Mouse (Mus musculus): Measurements from ENCODE around the gene Fam151b. TPM values are rescaled to one million over a fixed set of nuclear protein-coding genes. Genes with fewer than 3 reads are reported as not detected.

Gene Fam151b
- polyA plus RNA-seq, 1 experiment from 2014 or later: 0.18 TPM

- Histone ChIP-seq H3K27ac (ENCODE audit: low read length) (no peak overlapping the region), H3K4me1 (replicated peaks; ENCODE audit: control insufficient read depth, insufficient read depth, low read length) (peaks cover 13% of the 10 kb centered on the region), H3K36me3 (ENCODE audit: control insufficient read depth, insufficient read depth) (no peaks in the 10 kb centered on the region), H3K27me3 (replicated peaks; ENCODE audit: control insufficient read depth, insufficient read depth, low read length) (peaks cover 18% of the 10 kb centered on the region), H3K4me3 (replicated peaks; ENCODE audit: low read length) (peak overlapping the region; percentile 65), H3K4me2 (ENCODE audit: low read length) (peak overlapping the region; percentile 92), H3K9me3 (ENCODE audit: control insufficient read depth, low read length) (no peaks in the 10 kb centered on the region), H3K9ac (replicated peaks; ENCODE audit: low read depth, low read length) (peak overlapping the region; percentile 54)
- WGBS: under 1% methylated on average over 81 of the region's 92 CpGs
- peak; percentile 75 for ATAC-seq
Measured at GRCm38 (mm10) chr13:92426294-92427051, 57.3 kb downstream of the Fam151b start.

GRCm38 (mm10) chr13:92425758-92426264, 58.0 kb downstream of the Fam151b start, which contains the start of gene Ankrd34b:
Gene Ankrd34b (plus strand): TSS chr13:92425896.
- under 1% methylated on average over 54 of the region's 54 CpGs for WGBS
- ATAC-seq: peak; percentile 73
- Histone ChIP-seq H3K36me3 (ENCODE audit: control insufficient read depth, insufficient read depth) (no peaks in the 10 kb centered on the region), H3K4me1 (replicated peaks; ENCODE audit: control insufficient read depth, insufficient read depth, low read length) (peaks cover 13% of the 10 kb centered on the region), H3K4me3 (replicated peaks; ENCODE audit: low read length) (peak within 1 kb of the TSS; percentile 65), H3K4me2 (ENCODE audit: low read length) (peak within 1 kb of the TSS; percentile 92), H3K9me3 (ENCODE audit: control insufficient read depth, low read length) (no peaks in the 10 kb centered on the region), H3K9ac (replicated peaks; ENCODE audit: low read depth, low read length) (peak within 1 kb of the TSS; percentile 54), H3K27ac (ENCODE audit: low read length) (no peak within 1 kb of the TSS), H3K27me3 (replicated peaks; ENCODE audit: control insufficient read depth, insufficient read depth, low read length) (peaks cover 18% of the 10 kb centered on the region)

GRCm38 (mm10) chr13:92423711-92424110, 60.1 kb downstream of the Fam151b start:
- WGBS: 60% methylated on average over 3 of the region's 3 CpGs
- Histone ChIP-seq H3K27me3 (replicated peaks; ENCODE audit: control insufficient read depth, insufficient read depth, low read length) (peaks cover 16% of the 10 kb centered on the region), H3K4me1 (replicated peaks; ENCODE audit: control insufficient read depth, insufficient read depth, low read length) (peaks cover 13% of the 10 kb centered on the region), H3K9ac (replicated peaks; ENCODE audit: low read depth, low read length) (no peak overlapping the region), H3K36me3 (ENCODE audit: control insufficient read depth, insufficient read depth) (no peaks in the 10 kb centered on the region), H3K4me2 (ENCODE audit: low read length) (no peak overlapping the region), H3K4me3 (replicated peaks; ENCODE audit: low read length) (no peak overlapping the region), H3K9me3 (ENCODE audit: control insufficient read depth, low read length) (no peaks in the 10 kb centered on the region), H3K27ac (ENCODE audit: low read length) (no peak overlapping the region)
- ATAC-seq: no peak

GRCm38 (mm10) chr13:92419630-92420029, 64.2 kb downstream of the Fam151b start:
- no peaks in the 10 kb centered on the region for H3K4me1 ChIP-seq (replicated peaks; ENCODE audit: control insufficient read depth, insufficient read depth, low read length)
- no peaks in the 10 kb centered on the region for H3K36me3 ChIP-seq (ENCODE audit: control insufficient read depth, insufficient read depth)
- no peaks in the 10 kb centered on the region for H3K9me3 ChIP-seq (ENCODE audit: control insufficient read depth, low read length)
- H3K27me3 ChIP-seq (replicated peaks; ENCODE audit: control insufficient read depth, insufficient read depth, low read length): peaks cover under 1% of the 10 kb centered on the region
- no peak overlapping the region for H3K4me2 ChIP-seq (ENCODE audit: low read length)
- WGBS: 89% methylated on average over 11 of the region's 11 CpGs
- no peak overlapping the region for H3K27ac ChIP-seq (ENCODE audit: low read length)
- no peak overlapping the region for H3K9ac ChIP-seq (replicated peaks; ENCODE audit: low read depth, low read length)
- ATAC-seq: no peak
- H3K4me3 ChIP-seq (replicated peaks; ENCODE audit: low read length): no peak overlapping the region

- H3K4me2 ChIP-seq (ENCODE audit: low read length): no peak overlapping the region
- H3K4me1 ChIP-seq (replicated peaks; ENCODE audit: control insufficient read depth, insufficient read depth, low read length): no peaks in the 10 kb centered on the region
- no peak overlapping the region for H3K9ac ChIP-seq (replicated peaks; ENCODE audit: low read depth, low read length)
- no peaks in the 10 kb centered on the region for H3K27me3 ChIP-seq (replicated peaks; ENCODE audit: control insufficient read depth, insufficient read depth, low read length)
- H3K27ac ChIP-seq (ENCODE audit: low read length): no peak overlapping the region
- H3K9me3 ChIP-seq (ENCODE audit: control insufficient read depth, low read length): no peaks in the 10 kb centered on the region
- H3K36me3 ChIP-seq (ENCODE audit: control insufficient read depth, insufficient read depth): no peaks in the 10 kb centered on the region
- WGBS: 61% methylated on average over 2 of the region's 2 CpGs
- H3K4me3 ChIP-seq (replicated peaks; ENCODE audit: low read length): no peak overlapping the region
- no peak for ATAC-seq
Measured at GRCm38 (mm10) chr13:92410486-92410885, 73.3 kb downstream of the Fam151b start.

GRCm38 (mm10) chr13:92403496-92403895, 80.3 kb downstream of the Fam151b start:
- Histone ChIP-seq H3K4me1 (replicated peaks; ENCODE audit: control insufficient read depth, insufficient read depth, low read length) (no peaks in the 10 kb centered on the region), H3K9ac (replicated peaks; ENCODE audit: low read depth, low read length) (no peak overlapping the region), H3K4me3 (replicated peaks; ENCODE audit: low read length) (no peak overlapping the region), H3K27me3 (replicated peaks; ENCODE audit: control insufficient read depth, insufficient read depth, low read length) (no peaks in the 10 kb centered on the region), H3K36me3 (ENCODE audit: control insufficient read depth, insufficient read depth) (no peaks in the 10 kb centered on the region), H3K27ac (ENCODE audit: low read length) (no peak overlapping the region), H3K4me2 (ENCODE audit: low read length) (no peak overlapping the region), H3K9me3 (ENCODE audit: control insufficient read depth, low read length) (no peaks in the 10 kb centered on the region)
- ATAC-seq: no peak
- WGBS: 81% methylated on average over 3 of the region's 3 CpGs

- no peak for ATAC-seq
- no peak overlapping the region for H3K9ac ChIP-seq (replicated peaks; ENCODE audit: low read depth, low read length)
- 70% methylated on average over 2 of the region's 2 CpGs for WGBS
Measured at GRCm38 (mm10) chr13:92402063-92402462, 81.8 kb downstream of the Fam151b start.

More at GRCm38 (mm10) chr13:92402063-92402462, 81.8 kb downstream of the Fam151b start:
- H3K27me3 ChIP-seq (replicated peaks; ENCODE audit: control insufficient read depth, insufficient read depth, low read length): no peaks in the 10 kb centered on the region
- no peaks in the 10 kb centered on the region for H3K9me3 ChIP-seq (ENCODE audit: control insufficient read depth, low read length)
- no peaks in the 10 kb centered on the region for H3K4me1 ChIP-seq (replicated peaks; ENCODE audit: control insufficient read depth, insufficient read depth, low read length)
- no peak overlapping the region for H3K27ac ChIP-seq (ENCODE audit: low read length)
- H3K4me2 ChIP-seq (ENCODE audit: low read length): no peak overlapping the region
- no peaks in the 10 kb centered on the region for H3K36me3 ChIP-seq (ENCODE audit: control insufficient read depth, insufficient read depth)
- H3K4me3 ChIP-seq (replicated peaks; ENCODE audit: low read length): no peak overlapping the region

Other genes with a start within 250 kb of the Fam151b start
- 1.1 TPM in 2 replicates for gene Gm20379, start 178.0 kb downstream of the Fam151b start, polyA plus RNA-seq (2015; fragmentation: Nextera tagmentation; extraction: Ambion mirVana)
- 7.9 and 8.8 TPM in 2 replicates for gene Dhfr, start 129.3 kb downstream of the Fam151b start, polyA plus RNA-seq (2015; fragmentation: Nextera tagmentation; extraction: Ambion mirVana)
- gene Msh3, start 129.0 kb downstream of the Fam151b start, polyA plus RNA-seq (2015; fragmentation: Nextera tagmentation; extraction: Ambion mirVana): 30.4 and 31.5 TPM in 2 replicates
- gene Ankrd34b, start 58.1 kb downstream of the Fam151b start, polyA plus RNA-seq (2015; fragmentation: Nextera tagmentation; extraction: Ambion mirVana): 0.67 and 0.96 TPM in 2 replicates
- gene Zfyve16, start 46.9 kb upstream of the Fam151b start, polyA plus RNA-seq (2015; fragmentation: Nextera tagmentation; extraction: Ambion mirVana): 11.1 and 11.3 TPM in 2 replicates
- not detected in 2 replicates for gene Spz1, start 92.2 kb upstream of the Fam151b start, polyA plus RNA-seq (2015; fragmentation: Nextera tagmentation; extraction: Ambion mirVana)
- gene Serinc5, start 127.1 kb upstream of the Fam151b start, polyA plus RNA-seq (2015; fragmentation: Nextera tagmentation; extraction: Ambion mirVana): 21.6 and 28.8 TPM in 2 replicates

Measured in forebrain, embryonic 16.5 days (tissue).